Mouse (Mus musculus): ENCODE measurements around the gene Rap1a.

DNA sequence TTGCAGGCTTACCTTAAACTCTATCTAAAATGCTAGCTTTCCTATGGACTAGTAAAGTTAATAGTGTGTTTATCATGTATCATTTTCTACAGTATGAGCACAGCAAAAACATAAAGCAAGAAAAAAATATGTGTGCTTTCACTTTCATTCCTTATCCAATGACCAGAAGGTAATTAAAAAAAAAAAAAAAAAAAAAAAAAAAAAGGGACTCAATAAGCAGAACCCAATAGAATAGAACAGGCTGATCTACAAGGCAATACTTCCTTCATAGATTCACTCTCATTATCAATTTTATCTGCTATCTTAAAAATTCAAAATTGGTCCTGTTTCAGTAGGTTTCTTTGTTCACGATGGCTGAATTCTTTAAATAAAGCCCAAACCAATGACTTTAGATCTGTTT is 30.3 kb downstream of the Rap1a start:
- TF ChIP-seq CTCF (IDR thresholded peaks at IDR 0.05; ENCODE audit: borderline replicate concordance, insufficient read depth, low read length) (no peak), POLR2A (IDR thresholded peaks at IDR 0.05; ENCODE audit: low read depth, low read length) (no peak)

Measured in embryonic fibroblast, embryonic 13.5 days (primary cell).